Mouse (Mus musculus): Measurements from ENCODE around the gene Diaph3. TPM values are rescaled to one million over a fixed set of nuclear protein-coding genes. Genes with fewer than 3 reads are reported as not detected.

Gene Diaph3
- total and polyA plus RNA-seq, 3 experiments = 0.21 to 4.6 (median 0.70) TPM

GRCm38 (mm10) chr14:86926827-86927226 lies 214.2 kb downstream of the Diaph3 start:
- no peaks in the 10 kb centered on the region for H3K36me3 ChIP-seq (ENCODE audit: control insufficient read depth, insufficient read depth, low read length)
- no peak overlapping the region for H3K9ac ChIP-seq (ENCODE audit: low read depth, low read length)
- H3K79me2 ChIP-seq (replicated peaks; ENCODE audit: control insufficient read depth, insufficient read depth, low read length) = no peaks in the 10 kb centered on the region
- H3K27me3 ChIP-seq (ENCODE audit: control insufficient read depth, insufficient read depth, low read length) = no peaks in the 10 kb centered on the region
- TF ChIP-seq POLR2A (IDR thresholded peaks at IDR 0.05; ENCODE audit: insufficient read depth, low read depth, low read length) = no peak
- TF ChIP-seq CTCF (IDR thresholded peaks at IDR 0.05) = no peak
- TF ChIP-seq EP300 (IDR thresholded peaks at IDR 0.05; ENCODE audit: insufficient read depth, low read depth, low read length) = no peak
- DNase-seq = no peak
- intact Hi-C loops (cut with DNase I) = no loop called here
- no peak overlapping the region for H3K27ac ChIP-seq
- H3K4me3 ChIP-seq = no peak overlapping the region
- no peaks in the 10 kb centered on the region for H3K4me1 ChIP-seq (ENCODE audit: control insufficient read depth, insufficient read depth, low read length)
- 92% methylated on average over 7 of the region's 7 CpGs for WGBS

GRCm38 (mm10) chr14:86898898-86899297 lies 242.1 kb downstream of the Diaph3 start:
- TF ChIP-seq EP300 (IDR thresholded peaks at IDR 0.05; ENCODE audit: insufficient read depth, low read depth, low read length) (no peak), POLR2A (IDR thresholded peaks at IDR 0.05; ENCODE audit: insufficient read depth, low read depth, low read length) (no peak), CTCF (IDR thresholded peaks at IDR 0.05) (peak; percentile 50)
- Histone ChIP-seq H3K79me2 (replicated peaks; ENCODE audit: control insufficient read depth, insufficient read depth, low read length) (no peaks in the 10 kb centered on the region), H3K27me3 (ENCODE audit: control insufficient read depth, insufficient read depth, low read length) (no peaks in the 10 kb centered on the region), H3K27ac (no peak overlapping the region), H3K36me3 (ENCODE audit: control insufficient read depth, insufficient read depth, low read length) (no peaks in the 10 kb centered on the region), H3K4me1 (ENCODE audit: control insufficient read depth, insufficient read depth, low read length) (no peaks in the 10 kb centered on the region), H3K4me3 (no peak overlapping the region), H3K9ac (ENCODE audit: low read depth, low read length) (no peak overlapping the region)
- intact Hi-C loops (cut with DNase I) = no loop called here
- no peak for DNase-seq

- no peaks in the 10 kb centered on the region for H3K36me3 ChIP-seq (ENCODE audit: control insufficient read depth, insufficient read depth, low read length)
- H3K27ac ChIP-seq = no peak overlapping the region
- WGBS = 75% methylated on average over 3 of the region's 3 CpGs
- H3K9ac ChIP-seq (ENCODE audit: low read depth, low read length) = no peak overlapping the region
- H3K4me1 ChIP-seq (ENCODE audit: control insufficient read depth, insufficient read depth, low read length) = peaks cover 2% of the 10 kb centered on the region
- DNase-seq = no peak
- no peaks in the 10 kb centered on the region for H3K79me2 ChIP-seq (replicated peaks; ENCODE audit: control insufficient read depth, insufficient read depth, low read length)
- H3K4me3 ChIP-seq = no peak overlapping the region
- TF ChIP-seq CTCF (IDR thresholded peaks at IDR 0.05) = no peak
- TF ChIP-seq EP300 (IDR thresholded peaks at IDR 0.05; ENCODE audit: insufficient read depth, low read depth, low read length) = no peak
- no peak for TF ChIP-seq POLR2A (IDR thresholded peaks at IDR 0.05; ENCODE audit: insufficient read depth, low read depth, low read length)
- no peaks in the 10 kb centered on the region for H3K27me3 ChIP-seq (ENCODE audit: control insufficient read depth, insufficient read depth, low read length)
- intact Hi-C loops (cut with DNase I) = no loop called here
These were observed 251.8 kb downstream of the Diaph3 start for GRCm38 (mm10) chr14:86889070-86889804.

- intact Hi-C loops (cut with DNase I) = no loop called here
- H3K27ac ChIP-seq = no peak overlapping the region
- WGBS = 31% methylated on average over 5 of the region's 5 CpGs
These were observed 255.5 kb downstream of the Diaph3 start for GRCm38 (mm10) chr14:86885417-86886098.

GRCm38 (mm10) chr14:86869536-86869935 lies 271.5 kb downstream of the Diaph3 start:
- Histone ChIP-seq H3K4me1 (ENCODE audit: control insufficient read depth, insufficient read depth, low read length) (no peaks in the 10 kb centered on the region), H3K27me3 (ENCODE audit: control insufficient read depth, insufficient read depth, low read length) (no peaks in the 10 kb centered on the region), H3K79me2 (replicated peaks; ENCODE audit: control insufficient read depth, insufficient read depth, low read length) (no peaks in the 10 kb centered on the region), H3K9ac (ENCODE audit: low read depth, low read length) (no peak overlapping the region), H3K36me3 (ENCODE audit: control insufficient read depth, insufficient read depth, low read length) (no peaks in the 10 kb centered on the region), H3K27ac (no peak overlapping the region), H3K4me3 (no peak overlapping the region)
- TF ChIP-seq POLR2A (IDR thresholded peaks at IDR 0.05; ENCODE audit: insufficient read depth, low read depth, low read length) (no peak), CTCF (IDR thresholded peaks at IDR 0.05) (peak; percentile 28)
- intact Hi-C loops (cut with DNase I) = no loop called here
- DNase-seq = no peak
- WGBS = 81% methylated on average over 5 of the region's 5 CpGs

More at GRCm38 (mm10) chr14:86885417-86886098, 255.5 kb downstream of the Diaph3 start:
- no peaks in the 10 kb centered on the region for H3K27me3 ChIP-seq (ENCODE audit: control insufficient read depth, insufficient read depth, low read length)
- no peak overlapping the region for H3K4me3 ChIP-seq
- TF ChIP-seq POLR2A (IDR thresholded peaks at IDR 0.05; ENCODE audit: insufficient read depth, low read depth, low read length) (no peak), EP300 (IDR thresholded peaks at IDR 0.05; ENCODE audit: insufficient read depth, low read depth, low read length) (no peak), CTCF (IDR thresholded peaks at IDR 0.05) (no peak)
- H3K9ac ChIP-seq (ENCODE audit: low read depth, low read length) = no peak overlapping the region
- H3K79me2 ChIP-seq (replicated peaks; ENCODE audit: control insufficient read depth, insufficient read depth, low read length) = no peaks in the 10 kb centered on the region
- peaks cover 2% of the 10 kb centered on the region for H3K4me1 ChIP-seq (ENCODE audit: control insufficient read depth, insufficient read depth, low read length)
- H3K36me3 ChIP-seq (ENCODE audit: control insufficient read depth, insufficient read depth, low read length) = no peaks in the 10 kb centered on the region
- DNase-seq = no peak

GRCm38 (mm10) chr14:86867143-86867542 lies 273.9 kb downstream of the Diaph3 start:
- H3K4me3 ChIP-seq = no peak overlapping the region
- intact Hi-C loops (cut with DNase I) = no loop called here
- no peaks in the 10 kb centered on the region for H3K27me3 ChIP-seq (ENCODE audit: control insufficient read depth, insufficient read depth, low read length)
- H3K4me1 ChIP-seq (ENCODE audit: control insufficient read depth, insufficient read depth, low read length) = no peaks in the 10 kb centered on the region
- H3K36me3 ChIP-seq (ENCODE audit: control insufficient read depth, insufficient read depth, low read length) = no peaks in the 10 kb centered on the region
- no peak overlapping the region for H3K9ac ChIP-seq (ENCODE audit: low read depth, low read length)
- TF ChIP-seq CTCF (IDR thresholded peaks at IDR 0.05) (no peak), EP300 (IDR thresholded peaks at IDR 0.05; ENCODE audit: insufficient read depth, low read depth, low read length) (no peak), POLR2A (IDR thresholded peaks at IDR 0.05; ENCODE audit: insufficient read depth, low read depth, low read length) (no peak)
- no peak overlapping the region for H3K27ac ChIP-seq
- H3K79me2 ChIP-seq (replicated peaks; ENCODE audit: control insufficient read depth, insufficient read depth, low read length) = no peaks in the 10 kb centered on the region
- WGBS = 85% methylated on average over 3 of the region's 3 CpGs
- DNase-seq = no peak
